Mouse (Mus musculus) skeletal muscle tissue, adult 2 months (tissue): ENCODE measurements around the gene Psen1.

Experiments
- DNase-seq: peaks from one replicate; pipeline ENCODE4 v3.0.0-alpha.2; 2012; ENCODE audit warnings: low read depth, low spot score

Psen1 gene

GRCm38 (mm10) chr12:83775621-83776020 lies 87.7 kb downstream of the Psen1 start:
- DNase-seq, result no peak

- DNase-seq, result no peak
Observed at GRCm38 (mm10) chr12:83776766-83777165, 88.8 kb downstream of the Psen1 start.

- no peak for DNase-seq
Observed at GRCm38 (mm10) chr12:83780181-83780580, 92.2 kb downstream of the Psen1 start.

- DNase-seq, result no peak
Observed at GRCm38 (mm10) chr12:83781204-83781603, 93.3 kb downstream of the Psen1 start.

- DNase-seq, result no peak
Observed at GRCm38 (mm10) chr12:83781640-83782278, 93.8 kb downstream of the Psen1 start.

GRCm38 (mm10) chr12:83782669-83783068 lies 94.7 kb downstream of the Psen1 start:
- DNase-seq, result no peak
